Mouse (Mus musculus) CH12.LX (cell line): ENCODE results near the gene Pdzd2. TPM values are rescaled to one million over a fixed set of nuclear protein-coding genes. Genes with fewer than 3 reads are reported as not detected.

ENCODE experiments used
- DNase-seq: peaks from one replicate; pipeline ENCODE4 v3.0.0-alpha.2; 2013; ENCODE audit errors: extremely low read depth
- H3K27ac ChIP-seq: 2 replicates; pipeline ENCODE4 v1.5.1; 2012; ENCODE audit warnings: low read depth, mild to moderate bottlenecking, control low read depth, moderate library complexity; ENCODE audit not compliant: insufficient read depth
- H3K27me3 ChIP-seq: replicated peaks from 2 replicates; pipeline ENCODE3; 2012; ENCODE audit warnings: inconsistent platforms
- H3K36me3 ChIP-seq, 2 experiments: replicated peaks in 1 of 2; 2 replicates each; pipeline versions ENCODE3 to v1.6.1; 2012; ENCODE audit warnings: inconsistent platforms in 1 of 2, low read length in 1 of 2, mild to moderate bottlenecking in 1 of 2, mixed read lengths in 1 of 2, moderate library complexity in 1 of 2; ENCODE audit not compliant: control insufficient read depth in 1 of 2, insufficient read depth in 1 of 2
- H3K4me1 ChIP-seq, 2 experiments: 2 replicates each; pipeline ENCODE4 v1.6.1; 2012; ENCODE audit warnings: inconsistent platforms in 1 of 2, moderate library complexity in 1 of 2; ENCODE audit not compliant: insufficient read depth in 2 of 2, control insufficient read depth in 1 of 2
- H3K4me2 ChIP-seq: 2 replicates; pipeline ENCODE4 v1.6.1; 2012; ENCODE audit warnings: low read depth, mild to moderate bottlenecking, control low read depth; ENCODE audit not compliant: poor library complexity, insufficient read depth, severe bottlenecking
- H3K4me3 ChIP-seq, 3 experiments: fragments of 150-350 bp in 1 of 3; sonication (generic) in 1 of 3; replicated peaks in 1 of 3; 2 replicates each; pipeline versions ENCODE3 to v1.5.1; 2011 to 2012; ENCODE audit warnings: low read depth in 2 of 3, low read length in 2 of 3, mild to moderate bottlenecking in 2 of 3, moderate library complexity in 2 of 3, control low read depth in 1 of 3, improper control_type of control experiment in 1 of 3, inconsistent platforms in 1 of 3, mixed read lengths in 1 of 3; ENCODE audit not compliant: poor library complexity in 1 of 3
- H3K79me2 ChIP-seq: replicated peaks from 2 replicates; pipeline ENCODE4 v1.6.1; 2012; ENCODE audit warnings: mild to moderate bottlenecking, moderate library complexity; ENCODE audit not compliant: control insufficient read depth, poor library complexity, insufficient read depth, severe bottlenecking; ENCODE audit errors: extremely low read depth
- H3K9ac ChIP-seq: 2 replicates; pipeline ENCODE4 v1.6.1; 2012; ENCODE audit warnings: low read depth, mild to moderate bottlenecking, control low read depth, moderate library complexity; ENCODE audit not compliant: insufficient read depth
- H3K9me3 ChIP-seq: replicated peaks from 2 replicates; pipeline ENCODE3; 2012; ENCODE audit warnings: low read length, inconsistent platforms, mixed read lengths
- CTCF ChIP-seq, 2 experiments: IDR thresholded peaks in 1 of 2; conservative IDR thresholded peaks in 1 of 2; 2 replicates each; pipeline ENCODE4 v1.5.1; 2011 to 2012; ENCODE audit warnings: low read depth in 2 of 2, low read length in 2 of 2, improper control_type of control experiment in 1 of 2, inconsistent platforms in 1 of 2, mild to moderate bottlenecking in 1 of 2, moderate library complexity in 1 of 2
- EP300 ChIP-seq: IDR thresholded peaks from 2 replicates; pipeline ENCODE4 v1.6.1; 2011; ENCODE audit warnings: low read length, improper control_type of control experiment
- ETS1 ChIP-seq: conservative IDR thresholded peaks from 2 replicates; pipeline ENCODE4 v1.6.1; 2012; ENCODE audit warnings: low read depth, mild to moderate bottlenecking, inconsistent platforms, low read length, improper control_type of control experiment, moderate library complexity
- IRF4 ChIP-seq: IDR thresholded peaks from 2 replicates; pipeline ENCODE4 v1.6.1; 2014; ENCODE audit warnings: low read depth, mild to moderate bottlenecking, inconsistent platforms, low read length, improper control_type of control experiment
- JUN ChIP-seq: IDR thresholded peaks from 2 replicates; pipeline ENCODE4 v1.6.1; 2011; ENCODE audit warnings: low read depth, mild to moderate bottlenecking, low read length, improper control_type of control experiment, moderate library complexity; ENCODE audit not compliant: insufficient read depth
- MAFK ChIP-seq: IDR thresholded peaks from 2 replicates; pipeline ENCODE4 v1.6.1; 2011; ENCODE audit warnings: low read length, improper control_type of control experiment; ENCODE audit not compliant: insufficient replicate concordance
- MEF2A ChIP-seq: IDR thresholded peaks from 2 replicates; pipeline ENCODE4 v1.6.1; 2014; ENCODE audit warnings: low read depth, mild to moderate bottlenecking, inconsistent platforms, low read length, improper control_type of control experiment, borderline replicate concordance
- MXI1 ChIP-seq: IDR thresholded peaks from 2 replicates; pipeline ENCODE4 v1.6.1; 2011; ENCODE audit warnings: mild to moderate bottlenecking, low read depth, low read length, improper control_type of control experiment
- NELFE ChIP-seq: IDR thresholded peaks from 2 replicates; pipeline ENCODE4 v1.6.1; 2011; ENCODE audit warnings: low read depth, low read length, improper control_type of control experiment
- POLR2A ChIP-seq: IDR thresholded peaks from 2 replicates; pipeline ENCODE4 v1.6.1; 2011; ENCODE audit warnings: low read depth, mild to moderate bottlenecking, improper control_type of control experiment, low read length
- RAD21 ChIP-seq: IDR thresholded peaks from 2 replicates; pipeline ENCODE4 v1.6.1; 2011; ENCODE audit warnings: low read depth, mild to moderate bottlenecking, low read length, improper control_type of control experiment, moderate library complexity
- RCOR1 ChIP-seq: conservative IDR thresholded peaks from 2 replicates; pipeline ENCODE4 v1.6.1; 2012; ENCODE audit warnings: low read depth, mild to moderate bottlenecking, inconsistent platforms, low read length, improper control_type of control experiment
- TBP ChIP-seq: conservative IDR thresholded peaks from 2 replicates; pipeline ENCODE4 v1.6.1; 2011; ENCODE audit warnings: low read depth, low read length, improper control_type of control experiment
- TCF12 ChIP-seq: IDR thresholded peaks from 2 replicates; pipeline ENCODE4 v1.6.1; 2014; ENCODE audit warnings: low read depth, mild to moderate bottlenecking, inconsistent platforms, low read length, improper control_type of control experiment
- UBTF ChIP-seq: IDR thresholded peaks from 2 replicates; pipeline ENCODE4 v1.6.1; 2012; ENCODE audit warnings: low read depth, mild to moderate bottlenecking, inconsistent platforms, low read length, improper control_type of control experiment, moderate library complexity
- USF1 ChIP-seq: IDR thresholded peaks from 2 replicates; pipeline ENCODE4 v1.6.1; 2014; ENCODE audit warnings: low read depth, mild to moderate bottlenecking, inconsistent platforms, low read length, improper control_type of control experiment
- dilution Hi-C: fragments of 300-500 bp; cut with MboI; formaldehyde crosslinking; loops from 2 replicates; pipeline ENCODE4 v1.14.3; 2020; ENCODE audit warnings: low sequenced_read_pairs; ENCODE audit not compliant: extremely low pct_unique_long_range_greater_than_20kb, extremely low pct_ligation_motif_present
- in situ Hi-C: fragments of 300-500 bp; cut with MboI; formaldehyde crosslinking; loops from 3 replicates; pipeline ENCODE4 v1.14.3; 2019; ENCODE audit warnings: low sequenced_read_pairs, low pct_ligation_motif_present, low pct_unique_long_range_greater_than_20kb, mixed read lengths
- polyA plus RNA-seq: library from polyadenylated mRNA; unstranded; fragments of >175 nt; gene quantifications from 2 replicates; pipeline ENCODE4 v1.2.1, GENCODE M21; 2012; ENCODE audit warnings: low read depth; ENCODE audit not compliant: insufficient read length
- total RNA-seq, 2 experiments: library from RNA; depleted of rRNA; stranded (reverse); fragments of 300-350 nt in 1 of 2; fragments of >200 nt in 1 of 2; gene quantifications; 2 replicates each; pipeline ENCODE4 v1.2.3; 2012 to 2014

Gene Pdzd2
- total and polyA plus RNA-seq, 3 experiments, result 0.04 to 0.24 (median 0.17) TPM

- Histone ChIP-seq H3K4me1 (peaks cover 0 to 4% of the 10 kb centered on the region in 2 experiments; a peak in 2 of 4 replicates), H3K9me3 (peaks cover under 1% of the 10 kb centered on the region), H3K4me3 (no peak overlapping the region), H3K4me2 (no peak overlapping the region), H3K27ac (no peak overlapping the region), H3K9ac (no peak overlapping the region), H3K79me2 (no peaks in the 10 kb centered on the region), H3K27me3 (no peaks in the 10 kb centered on the region), H3K36me3 (no peaks in the 10 kb centered on the region)
- TF ChIP-seq MXI1, result no peak
- TF ChIP-seq NELFE, result no peak
- no peak for TF ChIP-seq RAD21
- no peak for DNase-seq
- in situ Hi-C loops (no loop called here), dilution Hi-C loops (no loop called here)
Measured at GRCm38 (mm10) chr15:12781729-12782326, 42.1 kb upstream of the Pdzd2 start.

- in situ Hi-C loops, result no loop called here
Measured at GRCm38 (mm10) chr15:12781296-12781695, 41.6 kb upstream of the Pdzd2 start.

GRCm38 (mm10) chr15:12774149-12774753 is 34.5 kb upstream of the Pdzd2 start:
- H3K36me3 ChIP-seq, result no peaks in the 10 kb centered on the region
- peaks cover 5% of the 10 kb centered on the region for H3K9me3 ChIP-seq
- TF ChIP-seq MEF2A (peak; percentile 66), NELFE (no peak), USF1 (no peak), JUN (0 out of 2 replicates have a peak, but pooled peaks have one; percentile 26), EP300 (peak; percentile 50), IRF4 (0 out of 2 replicates have a peak, but pooled peaks have one; percentile 24), TCF12 (0 out of 2 replicates have a peak, but pooled peaks have one; percentile 35), POLR2A (no peak)
- H3K9ac ChIP-seq, result no peak overlapping the region
- no peaks in the 10 kb centered on the region for H3K27me3 ChIP-seq
- dilution Hi-C loops (no loop called here), in situ Hi-C loops (no loop called here)
- DNase-seq, result peak; percentile 31
- H3K4me3 ChIP-seq, result no peak overlapping the region
- no peaks in the 10 kb centered on the region for H3K79me2 ChIP-seq
- H3K4me2 ChIP-seq, result peak overlapping the region; percentile 32; the same call in 1 of the 2 replicates
- no peak overlapping the region for H3K27ac ChIP-seq
- H3K4me1 ChIP-seq, result peaks cover 5 to 11% of the 10 kb centered on the region in 2 experiments

More at GRCm38 (mm10) chr15:12781296-12781695, 41.6 kb upstream of the Pdzd2 start:
- Histone ChIP-seq H3K4me3 (no peak overlapping the region), H3K79me2 (no peaks in the 10 kb centered on the region), H3K27ac (no peak overlapping the region), H3K4me1 (peaks cover 0 to 4% of the 10 kb centered on the region in 2 experiments; a peak in 2 of 4 replicates), H3K9me3 (peaks cover 5% of the 10 kb centered on the region), H3K9ac (no peak overlapping the region), H3K4me2 (no peak overlapping the region), H3K36me3 (no peaks in the 10 kb centered on the region), H3K27me3 (no peaks in the 10 kb centered on the region)
- no peak for DNase-seq
- TF ChIP-seq CTCF (conservative IDR thresholded peaks at IDR 0.05 in 1 of 2, IDR thresholded peaks at IDR 0.05 in 1 of 2; ENCODE audit: low read depth in 2 of 2, low read length in 2 of 2) (no peak), MXI1 (no peak), TCF12 (no peak), UBTF (no peak), MAFK (no peak), NELFE (no peak), ETS1 (no peak), TBP (no peak), RCOR1 (no peak), RAD21 (no peak)
- dilution Hi-C loops, result no loop called here
